Mouse (Mus musculus) cortical plate, adult 2 months (tissue): ENCODE measurements around the gene Emc8.

Experiments
- CTCF ChIP-seq: fragments of 200-500 bp; IDR thresholded peaks from 2 replicates; pipeline ENCODE4 v1.5.1; 2011; ENCODE audit warnings: mild to moderate bottlenecking, control low read depth, low read length; ENCODE audit not compliant: insufficient read depth; ENCODE audit errors: extremely low read depth
- POLR2A ChIP-seq: fragments of 200-500 bp; IDR thresholded peaks from 2 replicates; pipeline ENCODE4 v1.6.1; 2011; ENCODE audit warnings: mild to moderate bottlenecking, low read length, control low read depth; ENCODE audit not compliant: insufficient read depth; ENCODE audit errors: extremely low read depth

GRCm38 (mm10) chr8:120607885-120608284, 60.5 kb downstream of the Emc8 start:
- TF ChIP-seq CTCF (peak; percentile 94), POLR2A (no peak)
